Mouse (Mus musculus): ENCODE data around the gene Sort1.

Gene Sort1

DNA sequence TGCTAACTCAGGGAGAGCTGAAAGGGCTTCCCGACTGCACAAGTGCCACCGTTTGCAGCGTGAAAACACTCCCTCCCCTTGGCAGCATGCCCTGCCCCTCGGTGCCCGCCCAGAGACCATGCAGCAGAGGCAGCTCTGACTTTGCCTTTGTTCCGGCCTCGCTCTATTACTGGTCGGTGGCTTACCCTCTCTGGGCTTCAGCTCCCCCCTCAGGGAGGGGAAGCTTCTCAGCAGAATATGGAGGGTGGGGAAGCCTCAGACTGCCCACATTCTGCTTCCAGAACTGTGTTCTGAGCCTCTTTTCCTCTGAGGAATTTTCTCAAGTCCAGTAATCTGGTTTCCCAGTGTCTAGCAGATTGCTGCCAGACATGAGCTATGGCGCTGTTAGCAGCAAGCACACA lies 44.6 kb downstream of the Sort1 start:
- DNase-seq, result peak; percentile 64 to 77

- DNase-seq, result no peak
Observed at GRCm38 (mm10) chr3:108330812-108331211, 46.9 kb downstream of the Sort1 start.

- DNase-seq, result no peak
Observed at GRCm38 (mm10) chr3:108336878-108337277, 53.0 kb downstream of the Sort1 start.

DNA sequence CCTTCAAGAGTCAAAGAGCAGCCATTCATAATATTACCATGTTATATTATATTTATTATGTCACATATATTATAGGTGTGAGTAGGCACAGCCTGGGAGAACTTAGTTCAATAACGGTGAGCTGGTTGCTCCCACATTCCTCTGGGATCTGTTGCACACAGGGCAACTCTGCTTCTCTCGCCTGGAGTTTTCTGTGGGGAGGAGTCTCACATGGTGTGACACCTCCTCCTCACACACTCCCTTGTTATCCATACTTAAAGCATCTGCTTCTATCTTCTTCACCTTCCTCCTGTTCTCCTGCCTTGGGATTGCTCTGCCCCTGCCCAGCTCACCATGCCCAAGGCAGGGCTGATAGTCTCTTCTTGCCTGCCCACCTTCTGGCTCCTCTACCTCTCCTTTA lies 57.2 kb downstream of the Sort1 start:
- DNase-seq, result no peak

DNA sequence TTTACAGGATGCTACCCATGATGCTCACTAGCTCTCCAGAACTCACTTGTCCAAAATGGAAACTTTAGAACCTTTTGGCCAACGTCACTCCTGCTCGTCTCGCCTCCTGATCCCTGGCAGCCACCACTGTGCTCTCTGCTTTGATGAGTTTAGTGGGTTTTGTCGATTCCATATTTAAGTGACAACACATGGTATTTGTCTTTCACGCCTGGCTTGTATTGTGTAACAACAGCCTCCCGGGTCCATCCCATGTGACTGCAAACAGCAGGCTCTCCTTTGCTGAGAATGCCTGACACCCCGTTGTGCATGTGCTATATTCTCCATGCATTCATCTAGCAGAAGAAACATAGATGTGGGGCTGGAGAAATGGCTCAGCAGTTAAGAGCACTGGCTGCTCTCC lies 58.3 kb downstream of the Sort1 start:
- DNase-seq, result no peak

DNA sequence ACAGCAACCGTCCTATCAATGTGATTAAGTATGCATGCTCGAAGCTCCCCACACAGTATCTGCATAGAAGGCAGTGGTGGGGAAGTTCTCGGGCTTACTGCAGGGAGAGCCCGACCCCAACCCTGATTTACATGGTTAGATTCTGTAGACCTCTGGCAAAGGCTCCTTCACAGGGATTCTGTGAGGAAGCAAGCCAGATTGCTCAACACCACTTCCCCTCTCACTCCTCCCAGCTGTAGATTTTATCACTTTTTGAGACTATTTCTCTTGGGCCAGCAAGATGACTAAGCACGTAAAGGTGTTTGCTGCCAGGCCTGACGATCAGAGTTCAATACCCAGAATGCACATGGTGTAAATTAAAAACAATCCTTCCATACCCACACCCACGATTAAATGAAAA lies 62.0 kb downstream of the Sort1 start:
- no peak for DNase-seq

DNA sequence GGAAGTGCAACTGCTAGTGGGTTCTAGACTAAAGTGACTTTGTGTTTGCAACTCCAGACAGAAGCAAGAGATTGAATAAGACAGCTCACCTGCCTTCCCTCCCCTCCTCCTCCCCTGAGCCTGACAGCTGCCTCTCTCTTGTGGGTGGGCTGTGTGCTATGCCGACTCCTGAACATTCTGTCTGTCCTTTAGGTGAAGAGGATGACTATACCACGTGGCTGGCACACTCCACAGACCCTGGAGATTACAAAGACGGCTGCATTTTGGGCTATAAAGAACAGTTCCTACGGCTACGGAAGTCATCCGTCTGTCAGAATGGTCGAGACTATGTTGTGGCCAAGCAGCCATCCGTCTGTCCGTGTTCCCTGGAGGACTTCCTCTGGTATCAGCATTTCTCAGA lies 64.5 kb downstream of the Sort1 start:
- no peak for DNase-seq

DNA sequence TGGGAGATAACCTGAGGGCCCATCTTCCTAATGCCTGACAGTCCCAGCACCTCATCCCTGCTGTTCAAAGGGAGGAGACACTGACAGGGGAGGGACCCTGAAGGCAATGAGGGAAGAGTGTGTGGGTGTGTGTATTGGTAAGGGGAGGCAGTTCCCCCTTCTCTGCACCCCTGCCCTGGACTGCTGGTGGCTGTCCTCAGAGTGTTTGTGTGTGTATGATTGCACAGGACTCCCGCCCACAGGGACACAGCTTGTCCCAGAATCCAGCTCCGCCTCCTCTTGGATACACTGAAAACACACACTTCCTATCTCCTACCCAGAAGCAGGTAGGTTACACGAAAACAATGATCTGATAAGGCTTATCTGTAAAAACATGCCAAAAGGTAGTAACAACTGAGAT lies 71.4 kb downstream of the Sort1 start:
- DNase-seq, result no peak

DNA sequence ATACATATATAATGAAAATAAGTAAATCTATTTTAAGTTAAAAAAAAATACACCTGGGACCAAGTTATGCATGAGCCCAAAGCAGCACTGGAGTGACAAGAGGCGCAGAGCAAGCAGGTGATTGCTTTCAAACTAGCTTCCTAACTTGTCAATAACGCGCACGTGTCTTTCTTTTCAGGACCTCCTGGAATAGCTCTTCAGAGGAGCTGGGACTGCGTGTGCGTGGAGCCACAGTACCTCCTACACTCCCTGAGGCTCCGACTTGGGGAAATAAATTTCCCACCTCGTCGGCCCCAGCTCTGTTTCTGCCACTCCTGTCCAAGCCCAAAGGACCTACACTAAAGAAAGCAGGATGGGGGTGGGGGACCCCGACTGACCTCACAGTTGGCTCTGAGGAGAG lies 73.2 kb downstream of the Sort1 start:
- DNase-seq, result no peak

GRCm38 (mm10) chr3:108358445-108358844 lies 74.6 kb downstream of the Sort1 start:
- DNase-seq, result peak; percentile 35 to 42

DNA sequence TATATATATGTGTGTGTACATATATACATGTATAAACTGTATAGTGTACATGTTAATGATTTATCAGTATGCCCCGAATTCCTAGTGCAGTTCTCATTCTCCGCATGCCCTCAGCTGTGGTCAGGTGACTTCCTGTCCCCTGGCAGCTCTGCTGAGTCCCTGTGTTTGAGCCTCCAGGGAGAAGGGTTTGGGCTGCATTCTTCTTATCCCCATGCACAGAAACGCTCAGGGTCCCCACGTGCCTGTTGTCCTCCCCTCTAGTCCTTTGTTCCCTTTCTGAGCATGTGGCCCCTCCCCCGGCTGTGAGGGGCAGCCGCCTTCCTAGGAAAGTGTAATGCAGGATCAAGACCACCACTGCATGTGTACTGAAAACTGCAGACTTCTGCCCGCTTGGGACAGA lies 77.0 kb downstream of the Sort1 start:
- no peak for DNase-seq

- no peak for DNase-seq
Observed at GRCm38 (mm10) chr3:108363626-108364025, 79.7 kb downstream of the Sort1 start.

DNA sequence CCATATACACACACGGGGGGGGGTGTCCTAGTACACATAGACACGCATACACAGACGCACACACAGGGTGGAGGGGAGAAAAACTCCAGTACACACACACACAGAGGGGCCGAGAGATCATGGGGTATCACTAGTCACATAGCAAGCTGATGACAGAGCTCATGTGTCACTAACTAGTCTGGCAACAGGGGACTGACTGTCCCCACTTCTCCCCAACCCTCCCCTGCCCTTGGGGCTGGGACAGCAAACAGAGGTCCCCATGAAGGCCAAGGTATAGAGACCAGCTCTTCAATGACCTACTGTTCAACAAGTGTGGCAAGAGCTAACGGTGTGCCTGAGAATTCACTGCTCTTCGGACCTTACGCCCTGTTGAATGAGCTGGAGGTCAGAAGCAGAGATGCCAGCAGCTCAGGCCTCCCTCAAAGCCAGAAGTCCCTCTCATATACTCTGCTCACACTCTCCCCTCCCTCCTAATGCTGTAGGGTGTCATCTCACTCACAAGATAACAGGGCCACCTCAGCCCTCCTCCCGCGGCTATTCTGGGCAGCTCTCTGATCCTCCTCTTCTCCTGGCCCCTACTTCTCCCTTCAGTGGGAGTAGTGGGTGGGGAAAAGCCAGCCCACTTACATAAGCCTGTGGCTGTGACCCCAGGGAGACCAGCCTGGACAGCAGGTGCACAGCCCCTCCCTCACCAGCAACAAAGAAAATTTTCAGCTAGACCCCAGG lies 80.6 kb downstream of the Sort1 start, which contains the start of gene Mybphl:
Gene Mybphl (plus strand): TSS at position 642 of the 726 bp plus-strand sequence.
- no peak for DNase-seq

- peak; percentile 32 to 57 for DNase-seq
Observed at GRCm38 (mm10) chr3:108367173-108367572, 83.3 kb downstream of the Sort1 start.

DNA sequence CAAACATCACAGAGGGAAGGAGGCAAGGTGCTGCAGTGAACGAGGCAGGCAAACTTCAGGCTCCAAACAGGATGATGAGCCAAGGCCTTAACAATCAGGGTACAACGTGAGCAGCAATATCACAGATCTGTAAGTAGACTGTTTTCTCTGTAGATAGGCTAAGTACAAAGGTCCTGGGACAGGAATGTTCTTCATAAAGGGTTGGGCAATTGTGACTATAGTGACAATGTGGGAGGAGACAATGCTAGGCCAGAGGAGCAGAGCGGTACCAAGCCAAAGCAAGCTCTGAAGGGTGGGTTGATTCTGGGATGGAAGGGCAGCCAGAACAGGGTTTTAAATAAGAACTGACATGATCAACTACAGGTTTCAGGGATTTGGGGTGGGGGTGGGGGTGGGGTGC lies 83.9 kb downstream of the Sort1 start:
- no peak for DNase-seq

- no peak for DNase-seq
Observed at GRCm38 (mm10) chr3:108368721-108369120, 84.8 kb downstream of the Sort1 start.

GRCm38 (mm10) chr3:108372274-108372673 lies 88.4 kb downstream of the Sort1 start:
- no peak for DNase-seq

DNA sequence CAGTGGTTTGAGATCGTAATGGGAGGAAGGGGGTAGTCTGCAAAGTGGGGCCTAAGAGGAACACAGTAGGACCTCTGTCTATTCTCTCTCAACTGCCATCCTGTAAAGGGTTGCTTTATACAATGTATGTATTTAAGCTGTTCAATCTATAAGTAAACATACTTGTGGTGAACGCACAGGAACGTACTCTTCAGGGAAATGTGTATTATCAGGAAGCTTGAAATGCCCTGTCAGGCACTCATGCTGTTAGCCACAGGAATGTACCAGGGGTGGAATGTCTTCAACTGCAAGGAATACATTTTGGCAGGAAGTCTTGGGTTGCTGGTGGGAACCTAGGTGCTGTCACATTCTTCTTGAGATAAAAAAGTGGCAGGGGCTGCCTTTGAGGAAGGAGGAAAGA lies 88.8 kb downstream of the Sort1 start:
- no peak for DNase-seq

DNA sequence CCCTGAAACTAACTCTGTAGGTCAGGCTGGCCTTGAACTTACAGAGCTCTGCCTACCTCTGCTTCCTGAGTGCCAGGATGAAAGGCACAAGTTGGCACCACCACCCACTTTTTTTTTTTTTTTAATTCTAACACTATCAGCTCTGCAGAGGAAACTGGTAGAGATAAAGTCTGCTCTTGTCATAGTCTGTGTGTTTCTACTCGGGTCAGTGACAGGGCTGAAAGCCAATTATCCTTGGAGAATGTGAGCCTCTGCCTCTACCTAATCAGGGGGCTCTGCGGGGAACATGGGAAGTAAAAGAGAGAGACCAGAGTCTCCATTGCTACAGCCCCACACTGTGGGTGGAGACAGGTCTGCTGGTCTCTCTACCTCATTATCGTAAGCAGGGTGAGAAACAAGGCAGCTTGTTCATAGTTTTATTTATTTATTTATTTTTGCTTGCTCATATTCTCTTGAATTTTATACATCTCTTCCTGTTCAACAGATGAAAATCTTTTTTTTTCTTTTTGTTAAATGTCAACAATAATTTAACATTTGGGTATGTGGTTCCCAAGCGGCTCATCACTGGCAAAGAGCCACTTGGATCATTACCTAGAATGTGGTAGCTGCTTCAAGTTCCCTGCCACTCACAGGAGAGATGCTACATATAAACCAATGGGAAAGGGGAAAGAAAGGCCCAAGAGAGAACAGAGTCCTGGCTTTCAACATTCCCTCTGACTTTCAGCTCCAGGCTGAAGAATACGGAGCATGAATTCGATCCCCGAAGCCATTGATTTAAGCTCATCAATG lies 95.2 kb downstream of the Sort1 start:
- DNase-seq, result no peak

- DNase-seq, result no peak
Observed at GRCm38 (mm10) chr3:108380695-108381094, 96.8 kb downstream of the Sort1 start.

DNA sequence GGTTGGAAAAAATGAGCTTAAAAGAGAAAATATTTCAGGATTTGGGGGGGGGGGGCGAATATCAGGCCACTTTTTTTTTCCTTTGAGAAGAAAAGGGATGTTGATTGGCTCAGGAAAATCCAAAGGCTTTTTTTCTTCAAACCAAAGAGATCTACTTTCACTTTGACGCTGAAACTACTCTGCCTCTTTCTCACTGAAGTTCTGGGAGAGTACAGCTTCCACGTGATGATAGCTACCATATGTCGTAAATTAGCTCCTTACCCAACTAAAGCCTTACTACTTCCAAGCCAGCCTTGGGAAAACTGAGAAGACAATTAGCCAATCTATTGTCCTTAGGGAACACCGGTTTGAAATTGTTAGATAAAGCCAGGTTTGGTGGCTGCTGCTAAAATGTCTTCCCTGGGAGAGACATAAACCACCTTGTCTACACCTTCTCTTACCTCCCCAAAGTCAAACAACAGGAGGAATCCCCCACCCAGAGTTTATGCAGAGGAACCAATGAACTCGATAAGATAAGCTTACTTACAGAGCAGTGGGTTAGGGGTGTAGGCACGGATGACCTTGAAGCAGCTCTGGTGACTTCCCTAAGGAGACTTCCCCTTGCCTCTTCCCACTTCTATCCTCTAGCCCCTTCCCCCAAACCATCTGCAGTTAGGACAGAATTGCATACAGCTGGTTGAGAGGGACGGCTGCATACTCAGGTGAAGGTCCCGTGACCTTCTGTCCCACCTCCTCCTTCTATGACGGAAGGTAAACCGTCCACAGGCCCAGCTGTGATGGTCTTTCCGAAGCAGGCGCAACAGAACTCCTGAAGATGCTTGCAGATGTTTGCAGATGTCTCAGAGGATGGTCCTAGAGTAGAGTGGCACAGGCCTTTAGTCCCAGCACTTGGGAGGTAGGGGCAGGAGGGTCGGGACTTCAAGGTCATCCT lies 98.3 kb downstream of the Sort1 start:
- no peak for DNase-seq

- DNase-seq, result peak; percentile 81 to 87
Observed at GRCm38 (mm10) chr3:108383485-108384354, 99.8 kb downstream of the Sort1 start, which contains the start of gene Psrc1. Gene Psrc1, plus strand, starts transcription at chr3:108383839.
